In the genomic region with DNA sequence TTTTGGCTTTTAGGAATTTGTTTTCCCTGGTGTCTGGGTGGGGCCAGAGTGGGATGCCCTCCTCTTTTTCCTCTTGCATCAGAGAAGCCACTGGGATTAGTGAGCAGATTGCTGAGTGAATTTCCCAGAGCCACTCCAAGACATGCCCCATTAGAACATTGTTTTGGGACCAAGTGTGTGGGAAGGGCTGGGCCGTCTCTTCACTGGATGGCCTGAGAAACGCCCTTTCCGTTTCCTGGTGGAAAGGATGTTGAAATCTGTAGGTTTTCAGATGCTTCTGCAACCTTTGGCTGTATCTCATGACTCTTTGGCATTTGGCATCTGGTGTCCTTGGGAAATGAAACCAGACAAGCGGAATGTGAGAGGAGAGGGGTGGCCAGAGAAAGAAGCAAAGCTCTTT, we compare ENCODE assay signal across 8 mouse cellular contexts. TPM values are rescaled to one million over a fixed set of nuclear protein-coding genes. Genes with fewer than 3 reads are reported as not detected.
DNase-seq lines count a peak whose midpoint lies in the region; ATAC-seq and TF ChIP-seq lines count a peak whose summit lies in the region.

No protein-coding gene starts in this region.

- H3K27ac ChIP-seq in layer of hippocampus, adult 2 months = peak overlapping the region; percentile 28; the same call in 1 of the 2 replicates
- H3K27ac ChIP-seq in intestine, embryonic 16.5 days (ENCODE audit: low read length) = peak overlapping the region; percentile 35; the same call in 1 of the 2 replicates

- H3K4me2 ChIP-seq in intestine, embryonic 16.5 days (ENCODE audit: low read depth, low read length) = no peak overlapping the region

- no peaks in the 10 kb centered on the region for H3K9me3 ChIP-seq in intestine, embryonic 16.5 days (ENCODE audit: control insufficient read depth, low read length)

- WGBS in intestine, embryonic 16.5 days = 64% methylated on average over 4 of the region's 4 CpGs

- ATAC-seq in granulocyte monocyte progenitor cell, adult 5-6 weeks (replicated peaks; ENCODE audit: poor library complexity, severe bottlenecking) = peak; percentile 78
- no peak for ATAC-seq in intestine, embryonic 16.5 days
- peak; percentile 36 for ATAC-seq in megakaryocyte progenitor cell, adult 5-6 weeks (replicated peaks; ENCODE audit: poor library complexity)
- ATAC-seq in cerebellum, adult (ENCODE audit: insufficient number of reproducible peaks, low FRiP score, low TSS enrichment) = no peak

- H3K9ac ChIP-seq in intestine, embryonic 16.5 days (ENCODE audit: low read depth, low read length) = no peak overlapping the region

- H3K36me3 ChIP-seq in intestine, embryonic 16.5 days (ENCODE audit: control insufficient read depth, insufficient read depth, low read length) = no peaks in the 10 kb centered on the region

- H3K4me1 ChIP-seq in intestine, embryonic 16.5 days (ENCODE audit: control insufficient read depth, insufficient read depth, low read length) = peaks cover 54% of the 10 kb centered on the region

- no peaks in the 10 kb centered on the region for H3K27me3 ChIP-seq in intestine, embryonic 16.5 days (replicated peaks; ENCODE audit: control insufficient read depth, insufficient read depth, low read length)

- no peak for DNase-seq in layer of hippocampus, adult 2 months (ENCODE audit: low spot score in 2 of 2)
- no peak for DNase-seq in layer of hippocampus, adult 18-20 months (ENCODE audit: low spot score in 2 of 2)
- DNase-seq in embryo, embryonic 10.5 days (ENCODE audit: low spot score) = no peak
- DNase-seq in right cerebral cortex, postnatal 14 days = no peak

- TF ChIP-seq CTCF in layer of hippocampus, adult 2 months (conservative IDR thresholded peaks at IDR 0.05) = no peak

- H3K4me3 ChIP-seq in layer of hippocampus, adult 2 months = no peak overlapping the region
- no peak overlapping the region for H3K4me3 ChIP-seq in intestine, embryonic 16.5 days (ENCODE audit: low read length)

RNA-seq across cellular contexts. Expression of gene Daam1, which starts 54.8 kb away (rescaled TPM):
- 10 to 100 TPM; 64.9 to 69.3 TPM for total RNA-seq in layer of hippocampus, adult 2 months (2021)
- 10 to 100 TPM; 58.1 to 63.0 TPM for total RNA-seq in layer of hippocampus, adult 18-20 months (2021)
- total RNA-seq in granulocyte monocyte progenitor cell, adult 5-6 weeks (2014; fragmentation: Nextera tagmentation) = 8.8 and 9.4 TPM in 2 replicates
- total RNA-seq in granulocyte monocyte progenitor cell, adult 5-6 weeks (2017) = 17.8 and 18.4 TPM in 2 replicates
- 7.6 and 7.7 TPM in 2 replicates for polyA plus RNA-seq in intestine, embryonic 16.5 days (2015; fragmentation: Nextera tagmentation; extraction: Ambion mirVana)
- 16.9 and 17.9 TPM in 2 replicates for total RNA-seq in megakaryocyte progenitor cell, adult 5-6 weeks (2015)
- 17.5 and 17.7 TPM in 2 replicates for total RNA-seq in megakaryocyte progenitor cell, adult 5-6 weeks (2017)

Comparison
In these comparisons a context has a peak if more than half of its experiments do, and no peak if none do; other contexts are left out.
1. ATAC-seq: peak in granulocyte monocyte progenitor cell, adult 5-6 weeks (single experiment) and megakaryocyte progenitor cell, adult 5-6 weeks (single experiment); none in intestine, embryonic 16.5 days (single experiment) and cerebellum, adult (single experiment).